Mouse (Mus musculus): ENCODE results near the gene Slc22a17.

- TF ChIP-seq CTCF (IDR thresholded peaks at IDR 0.05; ENCODE audit: low read depth), result no peak
- TF ChIP-seq EP300 (IDR thresholded peaks at IDR 0.05; ENCODE audit: low read depth), result no peak
These were observed 20.7 kb downstream of the Slc22a17 start, which contains the start of gene Pabpn1 for GRCm38 (mm10) chr14:54892200-54892599.

Data from liver, postnatal 0 days (tissue).